Mouse (Mus musculus) adrenal gland (tissue): ENCODE measurements around the gene Lmod2.

ENCODE experiments used
- intact Hi-C: fragments of 180-260 bp; cut with DNase I; formaldehyde crosslinking; loops from one replicate; pipeline ENCODE4 v1.15.1; 2025

The Lmod2 gene

GRCm38 (mm10) chr6:24601668-24602067, 4.1 kb downstream of the Lmod2 start:
- intact Hi-C loops, result no loop called here

- intact Hi-C loops, result no loop called here
Measured at GRCm38 (mm10) chr6:24602351-24602750, 4.8 kb downstream of the Lmod2 start.

- intact Hi-C loops, result no loop called here
Measured at GRCm38 (mm10) chr6:24602993-24603392, 5.4 kb downstream of the Lmod2 start.

- intact Hi-C loops, result no loop called here
Measured at GRCm38 (mm10) chr6:24604289-24604688, 6.7 kb downstream of the Lmod2 start.

GRCm38 (mm10) chr6:24605631-24606030, 8.1 kb downstream of the Lmod2 start:
- intact Hi-C loops, result no loop called here

- intact Hi-C loops, result no loop called here
Measured at GRCm38 (mm10) chr6:24606512-24606911, 8.9 kb downstream of the Lmod2 start.

GRCm38 (mm10) chr6:24607531-24607930, 10.0 kb downstream of the Lmod2 start:
- intact Hi-C loops, result no loop called here

GRCm38 (mm10) chr6:24608129-24608528, 10.6 kb downstream of the Lmod2 start:
- intact Hi-C loops, result no loop called here

- intact Hi-C loops, result no loop called here
Measured at GRCm38 (mm10) chr6:24608682-24609081, 11.1 kb downstream of the Lmod2 start.

- intact Hi-C loops, result no loop called here
Measured at GRCm38 (mm10) chr6:24609531-24609930, 12.0 kb downstream of the Lmod2 start.

- intact Hi-C loops, result no loop called here
Measured at GRCm38 (mm10) chr6:24610358-24610757, 12.8 kb downstream of the Lmod2 start.

- intact Hi-C loops, result no loop called here
Measured at GRCm38 (mm10) chr6:24612074-24612755, 14.7 kb downstream of the Lmod2 start.

GRCm38 (mm10) chr6:24613346-24613745, 15.8 kb downstream of the Lmod2 start:
- intact Hi-C loops, result no loop called here

- intact Hi-C loops, result no loop called here
Measured at GRCm38 (mm10) chr6:24613918-24614317, 16.4 kb downstream of the Lmod2 start.

- intact Hi-C loops, result no loop called here
Measured at GRCm38 (mm10) chr6:24616746-24617145, 19.2 kb downstream of the Lmod2 start.

GRCm38 (mm10) chr6:24619285-24620045, 21.9 kb downstream of the Lmod2 start:
- intact Hi-C loops, result no loop called here

- intact Hi-C loops, result no loop called here
Measured at GRCm38 (mm10) chr6:24620936-24621335, 23.4 kb downstream of the Lmod2 start.

- intact Hi-C loops, result no loop called here
Measured at GRCm38 (mm10) chr6:24622098-24622497, 24.5 kb downstream of the Lmod2 start.

GRCm38 (mm10) chr6:24627586-24628030, 30.0 kb downstream of the Lmod2 start:
- intact Hi-C loops, result loop anchor here (2.0 to 5.0 kb wide), 3 partner anchors 35 to 97 kb away; no protein-coding TSS in a partner anchor

GRCm38 (mm10) chr6:24628499-24628898, 30.9 kb downstream of the Lmod2 start:
- intact Hi-C loops, result loop anchor here (5.0 kb wide), 2 partner anchors 34 to 61 kb away; no protein-coding TSS in a partner anchor

- intact Hi-C loops, result no loop called here
Measured at GRCm38 (mm10) chr6:24632061-24632460, 34.5 kb downstream of the Lmod2 start.

GRCm38 (mm10) chr6:24634065-24634464, 36.5 kb downstream of the Lmod2 start:
- intact Hi-C loops, result no loop called here

GRCm38 (mm10) chr6:24635814-24636213, 38.3 kb downstream of the Lmod2 start:
- intact Hi-C loops, result no loop called here
